Mouse (Mus musculus) common myeloid progenitor, adult 5-6 weeks (primary cell): ENCODE data around the gene Zcchc8. TPM values are rescaled to one million over a fixed set of nuclear protein-coding genes. Genes with fewer than 3 reads are reported as not detected.

Experiments used
- ATAC-seq: replicated peaks from 2 replicates; pipeline ENCODE4 v1.8.0; 2016; ENCODE audit warnings: low read depth, mild to moderate bottlenecking, moderate TSS enrichment, inconsistent platforms; ENCODE audit not compliant: poor library complexity, severe bottlenecking
- total RNA-seq: library from RNA; stranded (forward); fragments of 200-1000, 187-1606 nt; gene quantifications from 2 replicates; pipeline ENCODE4 v1.2.3, GENCODE M21; 2017

Gene Zcchc8
- total RNA-seq, 1 experiment from 2014 or later = 79.9 TPM

GRCm38 (mm10) chr5:123684221-123685144 lies 36.4 kb downstream of the Zcchc8 start, which contains the start of gene Clip1:
TSS of gene Clip1 (minus strand) at chr5:123684618.
- peak; percentile 54 for ATAC-seq

- ATAC-seq = no peak; the same call in 1 of the 2 replicates
Measured at GRCm38 (mm10) chr5:123683377-123684220, 37.3 kb downstream of the Zcchc8 start.

- 0 out of 2 replicates have a peak, but pooled peaks have one; percentile 31 for ATAC-seq
Measured at GRCm38 (mm10) chr5:123683043-123683376, 37.9 kb downstream of the Zcchc8 start.

GRCm38 (mm10) chr5:123682372-123682771 lies 38.5 kb downstream of the Zcchc8 start:
- peak; percentile 51 for ATAC-seq

GRCm38 (mm10) chr5:123679546-123680263 lies 41.2 kb downstream of the Zcchc8 start:
- ATAC-seq = no peak

GRCm38 (mm10) chr5:123679106-123679505 lies 41.8 kb downstream of the Zcchc8 start:
- peak; percentile 29; the same call in 1 of the 2 replicates for ATAC-seq

- ATAC-seq = no peak
Measured at GRCm38 (mm10) chr5:123675717-123676116, 45.2 kb downstream of the Zcchc8 start.

GRCm38 (mm10) chr5:123675221-123675620 lies 45.7 kb downstream of the Zcchc8 start:
- no peak for ATAC-seq

- ATAC-seq = no peak
Measured at GRCm38 (mm10) chr5:123671473-123671820, 49.5 kb downstream of the Zcchc8 start.

GRCm38 (mm10) chr5:123670800-123671472 lies 50.0 kb downstream of the Zcchc8 start:
- ATAC-seq = peak; percentile 73

- peak; percentile 47 for ATAC-seq
Measured at GRCm38 (mm10) chr5:123669991-123670799, 50.7 kb downstream of the Zcchc8 start.

GRCm38 (mm10) chr5:123667915-123668314 lies 53.0 kb downstream of the Zcchc8 start:
- no peak for ATAC-seq

- no peak for ATAC-seq
Measured at GRCm38 (mm10) chr5:123665956-123666355, 54.9 kb downstream of the Zcchc8 start.

- ATAC-seq = no peak
Measured at GRCm38 (mm10) chr5:123664329-123664728, 56.6 kb downstream of the Zcchc8 start.

GRCm38 (mm10) chr5:123662059-123662458 lies 58.8 kb downstream of the Zcchc8 start:
- ATAC-seq = peak; percentile 83

- ATAC-seq = peak; percentile 16
Measured at GRCm38 (mm10) chr5:123661602-123662001, 59.3 kb downstream of the Zcchc8 start.

GRCm38 (mm10) chr5:123657651-123658050 lies 63.2 kb downstream of the Zcchc8 start:
- ATAC-seq = peak; percentile 49

- no peak; the same call in 1 of the 2 replicates for ATAC-seq
Measured at GRCm38 (mm10) chr5:123654937-123655336, 66.0 kb downstream of the Zcchc8 start.
